ENCODE assay signal across 28 mouse cellular contexts in the genomic region with DNA sequence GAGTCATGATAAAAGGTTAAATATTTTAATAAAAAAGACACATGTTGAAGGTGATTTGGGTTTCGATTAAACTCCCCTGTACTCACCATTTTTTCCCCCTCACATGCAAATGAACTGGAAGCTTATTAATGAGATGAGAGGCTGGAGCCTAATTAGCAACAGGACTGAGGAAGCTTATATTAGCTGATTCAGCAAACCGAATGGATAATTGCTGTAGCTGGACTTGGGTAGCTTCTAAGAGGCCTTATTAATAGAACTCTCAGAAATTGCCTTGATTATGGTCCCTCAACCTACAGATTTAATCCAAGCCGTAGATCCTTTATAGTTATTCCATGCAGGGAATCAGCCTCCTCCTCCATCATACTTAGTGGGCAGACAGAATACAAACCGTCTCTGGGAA.
"Had no signal": no experiment of that assay in that cellular context is flagged by ENCODE, and none has a peak within 500 bp of the region (broad histone marks: within the 10 kb centered on the region; RNA-seq: fewer than 3 reads in every experiment).

No protein-coding gene starts in this region.

- H3K4me3 ChIP-seq: gastrocnemius, adult 2 months; heart, embryonic 10.5 days; heart, embryonic 12.5 days; hindbrain, embryonic 10.5 days; hindbrain, embryonic 12.5 days; intestine, embryonic 15.5 days; layer of hippocampus, adult 2 months; left cerebral cortex, adult 2 months; limb, embryonic 10.5 days; limb, embryonic 12.5 days; liver, embryonic 13.5 days; liver, embryonic 15.5 days had no signal

- H3K9me3 ChIP-seq: heart, embryonic 10.5 days; heart, embryonic 12.5 days; hindbrain, embryonic 10.5 days; hindbrain, embryonic 12.5 days; intestine, embryonic 15.5 days; limb, embryonic 10.5 days; limb, embryonic 12.5 days; liver, embryonic 13.5 days; liver, embryonic 15.5 days had no signal

- ATAC-seq: hindbrain, embryonic 16.5 days; inflammation-experienced regulatory T-cells, adult 6 months; intestine, embryonic 15.5 days; intestine, postnatal 0 days had no signal

- H3K27me3 ChIP-seq: heart, embryonic 12.5 days; hindbrain, embryonic 12.5 days; intestine, embryonic 15.5 days; limb, embryonic 12.5 days; liver, embryonic 13.5 days; liver, embryonic 15.5 days had no signal

- H3K9ac ChIP-seq: heart, embryonic 12.5 days; hindbrain, embryonic 12.5 days; hindbrain, embryonic 14.5 days; intestine, embryonic 15.5 days; limb, embryonic 12.5 days; liver, embryonic 13.5 days; liver, embryonic 15.5 days had no signal

- H3K4me2 ChIP-seq: heart, embryonic 12.5 days; hindbrain, embryonic 12.5 days; hindbrain, embryonic 14.5 days; intestine, embryonic 15.5 days; limb, embryonic 12.5 days; liver, embryonic 11.5 days; liver, embryonic 13.5 days; liver, embryonic 15.5 days had no signal

- H3K27ac ChIP-seq: gastrocnemius, adult 2 months; heart, embryonic 10.5 days; hindbrain, embryonic 10.5 days; hindbrain, embryonic 12.5 days; hindbrain, embryonic 14.5 days; intestine, embryonic 15.5 days; layer of hippocampus, adult 2 months; left cerebral cortex, adult 2 months; limb, embryonic 10.5 days; limb, embryonic 12.5 days; liver, embryonic 13.5 days; liver, embryonic 15.5 days had no signal

- H3K4me1 ChIP-seq: heart, embryonic 12.5 days; intestine, embryonic 15.5 days; limb, embryonic 12.5 days; liver, embryonic 13.5 days; liver, embryonic 15.5 days had no signal

- DNase-seq: gastrocnemius, adult 2 months; gastrocnemius, postnatal 10 days; gastrocnemius, postnatal 25 days; heart, adult 18-20 months; heart, postnatal 10 days; heart, postnatal 4 days; kidney, adult 18-20 months; kidney, adult 8-10 months; kidney, postnatal 10 days; kidney, postnatal 25 days; kidney, postnatal 4 days; liver; liver, embryonic 13.5 days had no signal

- H3K36me3 ChIP-seq: heart, embryonic 10.5 days; heart, embryonic 12.5 days; hindbrain, embryonic 10.5 days; hindbrain, embryonic 12.5 days; intestine, embryonic 15.5 days; limb, embryonic 10.5 days; limb, embryonic 12.5 days; liver, embryonic 13.5 days; liver, embryonic 15.5 days had no signal
